Mouse (Mus musculus): Measurements from ENCODE around the gene Traf7. TPM values are rescaled to one million over a fixed set of nuclear protein-coding genes. Genes with fewer than 3 reads are reported as not detected.

The Traf7 gene
- polyA plus RNA-seq, 1 experiment, result 12.7 TPM

GRCm38 (mm10) chr17:24528560-24528918, 801 bp upstream of the Traf7 start:
- TF ChIP-seq TAL1 (IDR thresholded peaks at IDR 0.05; ENCODE audit: low read length) (no peak), GATA1 (IDR thresholded peaks at IDR 0.05; ENCODE audit: low read length) (no peak)
- H3K4me3 ChIP-seq (replicated peaks), result peak overlapping the region; percentile 89
- peaks cover 42% of the 10 kb centered on the region for H3K36me3 ChIP-seq (ENCODE audit: control insufficient read depth)
- H3K27me3 ChIP-seq (ENCODE audit: control insufficient read depth), result peaks cover 2% of the 10 kb centered on the region; the same call in 1 of the 2 replicates
- no peaks in the 10 kb centered on the region for H3K9me3 ChIP-seq (ENCODE audit: control insufficient read depth, low read length)
- H3K4me1 ChIP-seq (ENCODE audit: control insufficient read depth), result peaks cover 75% of the 10 kb centered on the region

- Histone ChIP-seq H3K27me3 (ENCODE audit: control insufficient read depth) (no peaks in the 10 kb centered on the region), H3K4me1 (ENCODE audit: control insufficient read depth) (peaks cover 65% of the 10 kb centered on the region), H3K36me3 (ENCODE audit: control insufficient read depth) (peaks cover 49% of the 10 kb centered on the region)
Observed at GRCm38 (mm10) chr17:24527315-24527714, 423 bp downstream of the Traf7 start.

DNA sequence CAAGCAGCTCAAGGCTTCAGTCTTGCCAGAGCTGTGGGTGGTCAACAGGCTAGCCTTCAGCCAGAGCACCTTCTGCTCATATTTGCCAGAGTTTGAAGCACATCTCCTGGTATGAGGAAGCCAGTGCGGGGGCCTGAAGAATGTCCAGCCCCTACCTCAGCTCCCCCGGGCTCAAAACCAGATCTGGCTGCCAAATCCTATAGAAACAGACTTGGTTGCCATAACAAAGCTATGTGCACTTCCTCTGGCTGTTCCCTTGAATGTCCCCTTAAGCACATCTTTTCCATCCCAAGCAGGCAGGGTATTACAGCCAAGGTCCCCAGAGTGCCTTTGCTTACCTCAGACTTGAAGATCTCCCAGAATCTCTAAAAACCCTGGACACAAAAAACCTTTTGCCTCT, 3.0 kb downstream of the Traf7 start:
- Histone ChIP-seq H3K27me3 (ENCODE audit: control insufficient read depth) (no peaks in the 10 kb centered on the region), H3K9me3 (ENCODE audit: control insufficient read depth, low read length) (no peaks in the 10 kb centered on the region), H3K4me1 (ENCODE audit: control insufficient read depth) (peaks cover 51% of the 10 kb centered on the region), H3K36me3 (ENCODE audit: control insufficient read depth) (peaks cover 59% of the 10 kb centered on the region), H3K4me3 (replicated peaks) (no peak overlapping the region)
- TF ChIP-seq TAL1 (IDR thresholded peaks at IDR 0.05; ENCODE audit: low read length), result no peak
- no peak for TF ChIP-seq GATA1 (IDR thresholded peaks at IDR 0.05; ENCODE audit: low read length)

More at GRCm38 (mm10) chr17:24527315-24527714, 423 bp downstream of the Traf7 start:
- Histone ChIP-seq H3K4me3 (replicated peaks) (peak overlapping the region; percentile 89), H3K9me3 (ENCODE audit: control insufficient read depth, low read length) (no peaks in the 10 kb centered on the region)
- TF ChIP-seq GATA1 (IDR thresholded peaks at IDR 0.05; ENCODE audit: low read length) (peak; percentile 18; the same call in 1 of the 2 replicates), TAL1 (IDR thresholded peaks at IDR 0.05; ENCODE audit: low read length) (no peak)

DNA sequence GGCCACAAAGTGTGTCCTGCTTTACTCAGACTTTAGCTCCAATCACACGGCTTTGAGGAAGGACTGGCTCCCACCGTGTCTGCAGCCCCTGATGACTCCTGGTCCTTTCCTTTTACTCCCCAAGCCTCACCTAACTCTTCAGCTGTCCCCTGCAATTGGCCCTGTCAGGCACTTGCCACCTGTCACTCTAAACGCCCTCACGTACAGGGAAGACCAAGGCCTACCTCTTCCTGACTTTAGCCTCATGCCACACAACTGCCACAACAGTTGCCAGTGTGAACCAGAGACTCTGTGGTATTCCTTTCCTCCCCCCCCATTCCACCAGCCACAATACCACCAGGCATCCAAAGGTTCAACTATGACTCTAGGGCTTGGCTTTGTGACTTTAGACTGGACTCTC, 7.3 kb downstream of the Traf7 start:
- Histone ChIP-seq H3K9me3 (ENCODE audit: control insufficient read depth, low read length) (no peaks in the 10 kb centered on the region), H3K27me3 (ENCODE audit: control insufficient read depth) (no peaks in the 10 kb centered on the region), H3K4me3 (replicated peaks) (no peak overlapping the region), H3K36me3 (ENCODE audit: control insufficient read depth) (peaks cover 80% of the 10 kb centered on the region), H3K4me1 (ENCODE audit: control insufficient read depth) (peaks cover 16% of the 10 kb centered on the region)
- no peak for TF ChIP-seq TAL1 (IDR thresholded peaks at IDR 0.05; ENCODE audit: low read length)
- no peak for TF ChIP-seq GATA1 (IDR thresholded peaks at IDR 0.05; ENCODE audit: low read length)

- H3K9me3 ChIP-seq (ENCODE audit: control insufficient read depth, low read length), result no peaks in the 10 kb centered on the region
- TF ChIP-seq TAL1 (IDR thresholded peaks at IDR 0.05; ENCODE audit: low read length), result no peak
- TF ChIP-seq GATA1 (IDR thresholded peaks at IDR 0.05; ENCODE audit: low read length), result no peak
- peaks cover 96% of the 10 kb centered on the region for H3K36me3 ChIP-seq (ENCODE audit: control insufficient read depth)
Observed at GRCm38 (mm10) chr17:24514270-24515257, 13.2 kb downstream of the Traf7 start.

GRCm38 (mm10) chr17:24513609-24514008, 14.1 kb downstream of the Traf7 start:
- no peak for TF ChIP-seq GATA1 (IDR thresholded peaks at IDR 0.05; ENCODE audit: low read length)
- TF ChIP-seq TAL1 (IDR thresholded peaks at IDR 0.05; ENCODE audit: low read length), result no peak
- Histone ChIP-seq H3K36me3 (ENCODE audit: control insufficient read depth) (peaks cover 97% of the 10 kb centered on the region), H3K9me3 (ENCODE audit: control insufficient read depth, low read length) (no peaks in the 10 kb centered on the region)

More at GRCm38 (mm10) chr17:24514270-24515257, 13.2 kb downstream of the Traf7 start:
- Histone ChIP-seq H3K4me3 (replicated peaks) (no peak overlapping the region), H3K4me1 (ENCODE audit: control insufficient read depth) (no peaks in the 10 kb centered on the region; the same call in 1 of the 2 replicates), H3K27me3 (ENCODE audit: control insufficient read depth) (no peaks in the 10 kb centered on the region)

GRCm38 (mm10) chr17:24507806-24508460, 19.8 kb downstream of the Traf7 start:
- H3K9me3 ChIP-seq (ENCODE audit: control insufficient read depth, low read length), result no peaks in the 10 kb centered on the region
- no peaks in the 10 kb centered on the region for H3K27me3 ChIP-seq (ENCODE audit: control insufficient read depth)
- H3K4me1 ChIP-seq (ENCODE audit: control insufficient read depth), result peaks cover 9% of the 10 kb centered on the region
- no peak overlapping the region for H3K4me3 ChIP-seq (replicated peaks)
- TF ChIP-seq GATA1 (IDR thresholded peaks at IDR 0.05; ENCODE audit: low read length) (no peak), TAL1 (IDR thresholded peaks at IDR 0.05; ENCODE audit: low read length) (no peak)
- H3K36me3 ChIP-seq (ENCODE audit: control insufficient read depth), result peaks cover 53% of the 10 kb centered on the region

More at GRCm38 (mm10) chr17:24513609-24514008, 14.1 kb downstream of the Traf7 start:
- H3K4me1 ChIP-seq (ENCODE audit: control insufficient read depth), result no peaks in the 10 kb centered on the region; the same call in 1 of the 2 replicates
- H3K4me3 ChIP-seq (replicated peaks), result no peak overlapping the region
- H3K27me3 ChIP-seq (ENCODE audit: control insufficient read depth), result no peaks in the 10 kb centered on the region

DNA sequence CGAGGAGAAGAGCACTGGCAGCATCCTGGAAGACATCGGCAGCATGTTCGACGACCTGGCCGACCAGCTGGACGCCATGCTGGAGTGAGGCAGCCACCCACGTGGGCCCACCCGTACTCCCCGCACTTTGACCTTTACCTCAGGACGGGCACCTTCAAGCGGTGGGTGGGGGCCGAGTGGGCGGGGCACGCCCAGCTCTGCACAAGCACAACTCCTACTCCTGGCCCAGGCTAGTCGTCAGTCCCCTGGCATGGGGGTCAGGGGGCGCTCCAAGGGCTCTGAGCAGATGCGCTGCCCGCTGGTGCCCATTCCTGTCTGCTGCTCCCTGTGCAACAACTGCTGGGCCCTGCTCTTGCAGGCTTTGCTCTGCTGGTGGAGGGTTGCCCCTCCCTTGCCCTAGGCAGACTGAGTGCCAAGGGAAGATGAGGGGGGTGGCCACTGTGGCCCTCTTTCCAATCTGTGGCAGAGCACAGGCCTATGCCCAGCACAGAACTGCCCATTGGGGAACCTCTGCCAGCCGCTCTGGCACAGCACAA, 20.5 kb downstream of the Traf7 start:
- Histone ChIP-seq H3K36me3 (ENCODE audit: control insufficient read depth) (peaks cover 47% of the 10 kb centered on the region), H3K4me1 (ENCODE audit: control insufficient read depth) (peaks cover 9% of the 10 kb centered on the region), H3K4me3 (replicated peaks) (no peak overlapping the region), H3K27me3 (ENCODE audit: control insufficient read depth) (no peaks in the 10 kb centered on the region), H3K9me3 (ENCODE audit: control insufficient read depth, low read length) (no peaks in the 10 kb centered on the region)
- TF ChIP-seq TAL1 (IDR thresholded peaks at IDR 0.05; ENCODE audit: low read length) (no peak), GATA1 (IDR thresholded peaks at IDR 0.05; ENCODE audit: low read length) (no peak)

Measured in erythroblast, embryonic 14.5 days (primary cell).